ENCODE assay signal across 8 mouse cellular contexts in genomic region chrX:52987905-52988783, GRCm38 (mm10). TPM values are rescaled to one million over a fixed set of nuclear protein-coding genes. Genes with fewer than 3 reads are reported as not detected.
DNase-seq lines count a peak whose midpoint lies in the region; ATAC-seq lines count a peak whose summit lies in the region.

TSS of gene Hprt (plus strand) at chrX:52988137.

- peak within 1 kb of the TSS; percentile 68 for H3K4me3 ChIP-seq in hindbrain, embryonic 11.5 days (ENCODE audit: low read depth, low read length)

- H3K27me3 ChIP-seq in hindbrain, embryonic 11.5 days (ENCODE audit: control insufficient read depth, insufficient read depth, low read length) = no peaks in the 10 kb centered on the region

- 17% methylated on average over 41 of the region's 72 CpGs for WGBS in hindbrain, embryonic 11.5 days

- peak within 1 kb of the TSS; percentile 84 for H3K9ac ChIP-seq in hindbrain, embryonic 11.5 days (ENCODE audit: low read depth, low read length)

- no peaks in the 10 kb centered on the region for H3K36me3 ChIP-seq in hindbrain, embryonic 11.5 days (ENCODE audit: control insufficient read depth, insufficient read depth, low read length)

- DNase-seq in R1 (ENCODE audit: low read depth, low spot score) = peak; percentile 82
- DNase-seq in cerebellum, postnatal 10 days = peak; percentile 84 to 93
- peak; percentile 74 to 79 for DNase-seq in frontal cortex, postnatal 10 days (ENCODE audit: low spot score in 2 of 2)
- DNase-seq in hindbrain, embryonic 11.5 days (ENCODE audit: low spot score) = peak; percentile 82
- DNase-seq in layer of hippocampus, postnatal 25 days (ENCODE audit: extremely low spot score in 1 of 2, low spot score in 1 of 2) = peak; percentile 58 to 64
- peak; percentile 88 for DNase-seq in lung, postnatal 14 days
- peak; percentile 85 for DNase-seq in ovary, postnatal 36 days (ENCODE audit: low spot score)
- DNase-seq in thymus, postnatal 14 days = peak; percentile 92

- no peaks in the 10 kb centered on the region for H3K9me3 ChIP-seq in hindbrain, embryonic 11.5 days (ENCODE audit: control insufficient read depth, low read length)

- ATAC-seq in hindbrain, embryonic 11.5 days (ENCODE audit: low FRiP score) = peak; percentile 96

- no peaks in the 10 kb centered on the region for H3K4me1 ChIP-seq in hindbrain, embryonic 11.5 days (replicated peaks; ENCODE audit: control insufficient read depth, insufficient read depth, low read length)

- peak within 1 kb of the TSS; percentile 72 for H3K27ac ChIP-seq in hindbrain, embryonic 11.5 days (ENCODE audit: low read depth, low read length)

- peak within 1 kb of the TSS; percentile 48 for H3K4me2 ChIP-seq in hindbrain, embryonic 11.5 days (replicated peaks; ENCODE audit: low read depth, low read length)

RNA-seq across cellular contexts. Expression of gene Hprt, which starts in this region (rescaled TPM):
- 79.4 and 79.6 TPM in 2 replicates for polyA plus RNA-seq in hindbrain, embryonic 11.5 days (2014; fragmentation: Nextera tagmentation; extraction: Ambion mirVana)
- total RNA-seq in layer of hippocampus, postnatal 25 days (2021) = 100 to 1,000 TPM; 126 to 130 TPM

Comparison
In these comparisons a context has a peak if more than half of its experiments do, and no peak if none do; other contexts are left out.
1. Peak in every context shown above with its lines: DNase-seq, ATAC-seq, H3K4me3 ChIP-seq and H3K27ac ChIP-seq.